In the genomic region with DNA sequence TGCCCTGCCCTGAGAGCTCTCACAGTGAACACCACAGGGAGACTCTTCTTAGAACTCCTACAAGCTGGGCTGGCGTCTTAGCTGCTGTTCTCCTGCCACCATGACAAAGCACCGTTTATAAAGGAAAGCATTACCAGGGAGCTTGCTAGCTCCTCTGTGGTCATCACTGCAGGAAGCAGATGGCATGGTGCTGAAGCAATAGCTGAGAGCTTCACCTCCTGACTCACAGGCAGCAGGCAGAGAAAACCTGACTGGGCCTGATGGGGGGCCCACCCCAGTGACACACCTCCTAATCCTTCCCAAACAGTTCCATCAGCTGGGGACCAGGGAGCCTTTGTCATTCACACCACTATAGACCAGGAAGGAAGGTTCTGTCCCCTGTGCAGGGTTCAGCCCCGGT, we compare ENCODE assay signal across 16 mouse cellular contexts. TPM values are rescaled to one million over a fixed set of nuclear protein-coding genes. Genes with fewer than 3 reads are reported as not detected.
A peak's percentile ranks its signal among the peaks of the same experiment; 100 is the strongest.
DNase-seq lines count a peak whose midpoint lies in the region; ATAC-seq and TF ChIP-seq lines count a peak whose summit lies in the region.
"Had no signal": no experiment of that assay in that cellular context is flagged by ENCODE, and none has a peak within 500 bp of the region (broad histone marks: within the 10 kb centered on the region; RNA-seq: fewer than 3 reads in every experiment).

No protein-coding gene starts in this region.

- DNase-seq in neural tube, embryonic 10.5 days (ENCODE audit: extremely low spot score, low spot score): no peak
- DNase-seq in hindbrain, postnatal 0 days (ENCODE audit: low spot score): no peak
- no peak for DNase-seq in left cerebral cortex, adult 11 months (ENCODE audit: low spot score)
- DNase-seq in adrenal gland, adult (ENCODE audit: inconsistent age in 2 of 2, low spot score in 1 of 2): no peak
- DNase-seq: cerebellum, postnatal 10 days; heart, adult 18-20 months; heart, postnatal 14 days; kidney, adult 8-10 months; layer of hippocampus, adult 9-11 months; lung, postnatal 10 days; thymus, adult 18-20 months had no signal

- no peak overlapping the region for H3K9ac ChIP-seq in hindbrain, embryonic 15.5 days
- H3K9ac ChIP-seq in hindbrain, embryonic 12.5 days: no peak overlapping the region
- H3K9ac ChIP-seq in neural tube, embryonic 14.5 days (replicated peaks; ENCODE audit: low read depth, low read length): no peak overlapping the region
- no peak overlapping the region for H3K9ac ChIP-seq in hindbrain, postnatal 0 days (replicated peaks; ENCODE audit: low read length)
- H3K9ac ChIP-seq in stomach, embryonic 16.5 days (ENCODE audit: low read length): no peak overlapping the region

- TF ChIP-seq CTCF in hindbrain, postnatal 0 days (IDR thresholded peaks at IDR 0.05; ENCODE audit: low read depth): no peak

- H3K9me3 ChIP-seq in hindbrain, embryonic 15.5 days: no peaks in the 10 kb centered on the region
- no peaks in the 10 kb centered on the region for H3K9me3 ChIP-seq in hindbrain, embryonic 12.5 days (replicated peaks)
- H3K9me3 ChIP-seq in neural tube, embryonic 14.5 days (ENCODE audit: control insufficient read depth, low read length): no peaks in the 10 kb centered on the region
- no peaks in the 10 kb centered on the region for H3K9me3 ChIP-seq in hindbrain, postnatal 0 days (ENCODE audit: low read length)
- no peaks in the 10 kb centered on the region for H3K9me3 ChIP-seq in stomach, embryonic 16.5 days (replicated peaks; ENCODE audit: control insufficient read depth, low read length)

- 44% methylated on average over 3 of the region's 3 CpGs for WGBS in hindbrain, embryonic 15.5 days
- WGBS in hindbrain, embryonic 12.5 days: 38% methylated on average over 3 of the region's 3 CpGs
- WGBS in neural tube, embryonic 14.5 days: 47% methylated on average over 3 of the region's 3 CpGs
- WGBS in hindbrain, postnatal 0 days: 41% methylated on average over 3 of the region's 3 CpGs
- WGBS in stomach, embryonic 16.5 days: 49% methylated on average over 3 of the region's 3 CpGs

- H3K36me3 ChIP-seq in hindbrain, embryonic 15.5 days: no peaks in the 10 kb centered on the region
- H3K36me3 ChIP-seq in hindbrain, embryonic 12.5 days: 0 out of 2 replicates have a peak, but pooled peaks cover 3% of the 10 kb centered on the region
- H3K36me3 ChIP-seq in neural tube, embryonic 14.5 days (ENCODE audit: control insufficient read depth, insufficient read depth, low read length): no peaks in the 10 kb centered on the region
- no peaks in the 10 kb centered on the region for H3K36me3 ChIP-seq in hindbrain, postnatal 0 days (ENCODE audit: insufficient read depth, low read length)
- H3K36me3 ChIP-seq in stomach, embryonic 16.5 days (ENCODE audit: control insufficient read depth, insufficient read depth, low read length): no peaks in the 10 kb centered on the region

- H3K27me3 ChIP-seq in hindbrain, embryonic 15.5 days: no peaks in the 10 kb centered on the region
- H3K27me3 ChIP-seq in hindbrain, embryonic 12.5 days: no peaks in the 10 kb centered on the region
- no peaks in the 10 kb centered on the region for H3K27me3 ChIP-seq in neural tube, embryonic 14.5 days (ENCODE audit: control insufficient read depth, insufficient read depth, low read length)
- H3K27me3 ChIP-seq in hindbrain, postnatal 0 days (ENCODE audit: insufficient read depth, low read length): no peaks in the 10 kb centered on the region
- no peaks in the 10 kb centered on the region for H3K27me3 ChIP-seq in stomach, embryonic 16.5 days (ENCODE audit: control insufficient read depth, insufficient read depth, low read length)

- H3K4me2 ChIP-seq in hindbrain, embryonic 15.5 days: no peak overlapping the region
- no peak overlapping the region for H3K4me2 ChIP-seq in hindbrain, embryonic 12.5 days (replicated peaks)
- H3K4me2 ChIP-seq in neural tube, embryonic 14.5 days (ENCODE audit: low read depth, low read length): no peak overlapping the region
- H3K4me2 ChIP-seq in hindbrain, postnatal 0 days (ENCODE audit: low read depth, low read length): no peak overlapping the region
- no peak overlapping the region for H3K4me2 ChIP-seq in stomach, embryonic 16.5 days (ENCODE audit: low read depth, low read length)

- H3K4me3 ChIP-seq in hindbrain, embryonic 15.5 days: no peak overlapping the region
- H3K4me3 ChIP-seq in hindbrain, embryonic 12.5 days: no peak overlapping the region
- H3K4me3 ChIP-seq in neural tube, embryonic 14.5 days (ENCODE audit: low read depth, low read length): no peak overlapping the region
- no peak overlapping the region for H3K4me3 ChIP-seq in hindbrain, postnatal 0 days (ENCODE audit: low read length)
- no peak overlapping the region for H3K4me3 ChIP-seq in stomach, embryonic 16.5 days (replicated peaks; ENCODE audit: low read length)
- H3K4me3 ChIP-seq: myocyte had no signal

- ATAC-seq in hindbrain, embryonic 15.5 days (ENCODE audit: low FRiP score, low read depth): peak; percentile 24; the same call in 1 of the 2 replicates
- ATAC-seq in hindbrain, embryonic 12.5 days (ENCODE audit: low FRiP score): no peak
- ATAC-seq in neural tube, embryonic 14.5 days (ENCODE audit: low read depth): no peak
- ATAC-seq in hindbrain, postnatal 0 days: 0 out of 2 replicates have a peak, but pooled peaks have one; percentile 19
- ATAC-seq in stomach, embryonic 16.5 days (ENCODE audit: insufficient read depth, low FRiP score): 0 out of 2 replicates have a peak, but pooled peaks have one; percentile 2

- peaks cover 40% of the 10 kb centered on the region for H3K4me1 ChIP-seq in hindbrain, embryonic 15.5 days (replicated peaks)
- H3K4me1 ChIP-seq in hindbrain, embryonic 12.5 days: peaks cover 9% of the 10 kb centered on the region
- H3K4me1 ChIP-seq in neural tube, embryonic 14.5 days (ENCODE audit: control insufficient read depth, insufficient read depth, low read length): peaks cover 8% of the 10 kb centered on the region
- 0 out of 2 replicates have a peak, but pooled peaks cover 3% of the 10 kb centered on the region for H3K4me1 ChIP-seq in hindbrain, postnatal 0 days (ENCODE audit: insufficient read depth, low read length)
- H3K4me1 ChIP-seq in stomach, embryonic 16.5 days (ENCODE audit: control insufficient read depth, insufficient read depth, low read length): peaks cover 11% of the 10 kb centered on the region

- no peak overlapping the region; the same call in 1 of the 2 replicates for H3K27ac ChIP-seq in hindbrain, embryonic 15.5 days (replicated peaks)
- H3K27ac ChIP-seq in hindbrain, embryonic 12.5 days: no peak overlapping the region
- H3K27ac ChIP-seq in neural tube, embryonic 14.5 days (ENCODE audit: low read depth, low read length): peak overlapping the region; percentile 2; the same call in 1 of the 2 replicates
- no peak overlapping the region for H3K27ac ChIP-seq in hindbrain, postnatal 0 days
- peak overlapping the region; percentile 71 for H3K27ac ChIP-seq in stomach, embryonic 16.5 days (ENCODE audit: low read length)

RNA-seq across cellular contexts. Expression of a gene that starts 7.6 kb away (rescaled TPM):
- polyA plus RNA-seq in hindbrain, embryonic 15.5 days (2015; fragmentation: Nextera tagmentation; extraction: Ambion mirVana): 171 and 184 TPM in 2 replicates
- polyA plus RNA-seq in hindbrain, embryonic 12.5 days (2016; fragmentation: Nextera tagmentation; extraction: Ambion mirVana): 104 and 114 TPM in 2 replicates
- 209 and 211 TPM in 2 replicates for polyA plus RNA-seq in neural tube, embryonic 14.5 days (2014; fragmentation: Nextera tagmentation; extraction: Ambion mirVana)
- total RNA-seq in hindbrain, postnatal 0 days (2014; rRNA removed): 95.0 and 120 TPM in 2 replicates
- polyA plus RNA-seq in hindbrain, postnatal 0 days (2015; fragmentation: Nextera tagmentation; extraction: Ambion mirVana): 115 and 120 TPM in 2 replicates
- polyA plus RNA-seq in stomach, embryonic 16.5 days (2015; fragmentation: Nextera tagmentation; extraction: Ambion mirVana): 24.6 and 25.9 TPM in 2 replicates

Comparison
In these comparisons a context has a peak if more than half of its experiments do, and no peak if none do; other contexts are left out.
1. ATAC-seq: peak in hindbrain, embryonic 15.5 days (single experiment), hindbrain, postnatal 0 days (single experiment) and stomach, embryonic 16.5 days (single experiment); none in hindbrain, embryonic 12.5 days (single experiment) and neural tube, embryonic 14.5 days (single experiment).
2. H3K27ac ChIP-seq: peak in neural tube, embryonic 14.5 days (single experiment) and stomach, embryonic 16.5 days (single experiment); none in hindbrain, embryonic 15.5 days (single experiment), hindbrain, embryonic 12.5 days (single experiment) and hindbrain, postnatal 0 days (single experiment).